Mouse (Mus musculus): ENCODE measurements around the gene Grk6. TPM values are rescaled to one million over a fixed set of nuclear protein-coding genes. Genes with fewer than 3 reads are reported as not detected.
A peak's percentile ranks its signal among the peaks of the same experiment; 100 is the strongest.
"Not testable (repeated sequence)": the region's sequence is repeated elsewhere in the genome, so short reads cannot be mapped to it uniquely, and the experiment has no call there.

Grk6 gene
- total and polyA plus RNA-seq, 2 experiments from 2014 or later: 10.7 to 27.2 TPM

DNA sequence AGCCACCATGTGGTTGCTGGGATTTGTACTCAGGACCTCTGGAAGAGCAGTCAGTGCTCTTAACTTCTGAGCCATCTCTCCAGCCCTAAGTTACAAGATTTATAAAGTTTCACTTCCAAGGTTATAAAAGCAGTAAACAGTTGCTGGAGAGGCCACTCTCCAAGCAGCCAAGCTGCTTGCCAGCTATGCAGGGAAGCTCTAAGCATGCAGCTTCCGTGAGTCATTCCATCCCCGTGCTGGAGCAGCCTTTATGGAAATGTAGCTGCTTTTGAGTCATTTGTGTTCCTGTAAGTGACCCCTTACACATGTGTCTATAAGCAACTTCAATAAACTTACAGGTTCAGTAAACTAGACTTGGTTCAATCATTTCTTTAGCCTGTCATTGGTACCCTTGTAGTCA lies 14.3 kb upstream of the Grk6 start:
- no peak overlapping the region for H3K4me2 ChIP-seq (ENCODE audit: low read depth, low read length)
- no peaks in the 10 kb centered on the region for H3K36me3 ChIP-seq (replicated peaks; ENCODE audit: control insufficient read depth, insufficient read depth, low read length)
- H3K9ac ChIP-seq (replicated peaks; ENCODE audit: low read depth, low read length): no peak overlapping the region
- H3K4me3 ChIP-seq (ENCODE audit: low read depth, low read length): no peak overlapping the region
- H3K9me3 ChIP-seq (replicated peaks; ENCODE audit: control insufficient read depth, low read length): no peaks in the 10 kb centered on the region
- H3K27ac ChIP-seq (ENCODE audit: low read depth): no peak overlapping the region
- WGBS: 64% methylated on average over 2 of the region's 2 CpGs
- H3K4me1 ChIP-seq (ENCODE audit: control insufficient read depth, insufficient read depth): no peaks in the 10 kb centered on the region
- DNase-seq (ENCODE audit: low spot score): no peak
- TF ChIP-seq CTCF (IDR thresholded peaks at IDR 0.05; ENCODE audit: low read depth) (no peak), EP300 (IDR thresholded peaks at IDR 0.05; ENCODE audit: low read depth) (no peak)
- H3K27me3 ChIP-seq (ENCODE audit: control insufficient read depth, insufficient read depth, low read length): peaks cover 10% of the 10 kb centered on the region
- ATAC-seq (ENCODE audit: insufficient read depth, low read depth): no peak

DNA sequence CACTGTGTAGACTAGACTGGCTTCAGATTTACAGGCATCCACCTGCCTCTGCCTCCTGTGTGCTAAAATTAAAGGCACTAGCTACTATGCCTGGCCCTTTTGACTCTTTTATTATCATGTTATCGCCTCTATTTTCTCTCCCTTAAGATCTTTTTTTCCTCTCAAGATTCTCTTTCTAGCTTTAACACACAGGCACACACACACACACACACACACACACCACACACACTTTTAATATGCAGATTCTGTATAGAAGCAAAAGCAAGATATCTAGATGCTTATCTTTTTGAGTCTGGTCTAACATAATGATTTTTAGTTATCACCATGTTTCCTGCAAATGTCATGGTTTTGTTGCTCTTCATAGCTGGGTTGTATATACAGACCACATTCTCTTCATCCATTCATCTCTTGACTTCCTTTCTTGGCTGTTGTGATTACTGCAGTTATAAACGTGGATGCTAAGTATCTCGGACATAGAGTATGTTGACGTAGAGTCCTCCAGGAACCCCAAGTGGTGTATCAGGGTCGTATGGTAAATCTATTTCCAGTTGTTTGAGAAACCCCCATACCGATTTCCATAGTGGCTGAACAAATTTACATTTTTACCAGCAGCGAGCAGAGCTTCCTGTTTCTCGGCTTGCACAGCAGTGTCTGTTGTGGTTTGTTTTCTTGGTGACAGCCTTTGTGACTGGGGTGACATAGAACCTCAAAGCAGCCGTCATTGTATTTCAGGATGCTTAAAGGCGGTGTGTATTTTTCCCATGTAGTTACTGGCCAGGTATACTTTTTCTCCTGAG lies 12.8 kb upstream of the Grk6 start:
- peaks cover 4% of the 10 kb centered on the region; the same call in 1 of the 2 replicates for H3K27me3 ChIP-seq (ENCODE audit: control insufficient read depth, insufficient read depth, low read length)
- no peak overlapping the region for H3K4me3 ChIP-seq (ENCODE audit: low read depth, low read length)
- TF ChIP-seq EP300 (IDR thresholded peaks at IDR 0.05; ENCODE audit: low read depth) (no peak), CTCF (IDR thresholded peaks at IDR 0.05; ENCODE audit: low read depth) (no peak)
- 55% methylated on average over 10 of the region's 10 CpGs for WGBS
- H3K36me3 ChIP-seq (replicated peaks; ENCODE audit: control insufficient read depth, insufficient read depth, low read length): no peaks in the 10 kb centered on the region
- H3K9me3 ChIP-seq (replicated peaks; ENCODE audit: control insufficient read depth, low read length): no peaks in the 10 kb centered on the region
- H3K27ac ChIP-seq (ENCODE audit: low read depth): no peak overlapping the region
- H3K9ac ChIP-seq (replicated peaks; ENCODE audit: low read depth, low read length): no peak overlapping the region
- no peaks in the 10 kb centered on the region for H3K4me1 ChIP-seq (ENCODE audit: control insufficient read depth, insufficient read depth)
- DNase-seq (ENCODE audit: low spot score) (no peak), ATAC-seq (ENCODE audit: insufficient read depth, low read depth) (no peak)
- H3K4me2 ChIP-seq (ENCODE audit: low read depth, low read length): no peak overlapping the region; the same call in 1 of the 2 replicates

- not testable (repeated sequence) for H3K36me3 ChIP-seq (replicated peaks; ENCODE audit: control insufficient read depth, insufficient read depth, low read length); H3K9ac ChIP-seq (replicated peaks; ENCODE audit: low read depth, low read length); H3K9me3 ChIP-seq (replicated peaks; ENCODE audit: control insufficient read depth, low read length); H3K27ac ChIP-seq (ENCODE audit: low read depth); H3K4me2 ChIP-seq (ENCODE audit: low read depth, low read length); DNase-seq (ENCODE audit: low spot score); H3K4me3 ChIP-seq (ENCODE audit: low read depth, low read length); H3K4me1 ChIP-seq (ENCODE audit: control insufficient read depth, insufficient read depth); ATAC-seq (ENCODE audit: insufficient read depth, low read depth); H3K27me3 ChIP-seq (ENCODE audit: control insufficient read depth, insufficient read depth, low read length)
- 73% methylated on average over 15 of the region's 15 CpGs for WGBS
Measured at GRCm38 (mm10) chr13:55437111-55437629, 7.7 kb upstream of the Grk6 start.

- TF ChIP-seq EP300 (IDR thresholded peaks at IDR 0.05; ENCODE audit: low read depth): no peak
- no peak for TF ChIP-seq CTCF (IDR thresholded peaks at IDR 0.05; ENCODE audit: low read depth)
- peak overlapping the region; percentile 74 for H3K4me3 ChIP-seq (ENCODE audit: low read depth, low read length)
- DNase-seq (ENCODE audit: low spot score) (no peak), ATAC-seq (ENCODE audit: insufficient read depth, low read depth) (no peak)
- peaks cover 25% of the 10 kb centered on the region for H3K4me1 ChIP-seq (ENCODE audit: control insufficient read depth, insufficient read depth)
- H3K9ac ChIP-seq (replicated peaks; ENCODE audit: low read depth, low read length): peak overlapping the region; percentile 13; the same call in 1 of the 2 replicates
- H3K4me2 ChIP-seq (ENCODE audit: low read depth, low read length): peak overlapping the region; percentile 62
- no peaks in the 10 kb centered on the region for H3K27me3 ChIP-seq (ENCODE audit: control insufficient read depth, insufficient read depth, low read length)
- H3K9me3 ChIP-seq (replicated peaks; ENCODE audit: control insufficient read depth, low read length): no peaks in the 10 kb centered on the region
- no peaks in the 10 kb centered on the region for H3K36me3 ChIP-seq (replicated peaks; ENCODE audit: control insufficient read depth, insufficient read depth, low read length)
- WGBS: 40% methylated on average over 9 of the region's 9 CpGs
- H3K27ac ChIP-seq (ENCODE audit: low read depth): peak overlapping the region; percentile 89
Measured at GRCm38 (mm10) chr13:55443799-55444285, 1.0 kb upstream of the Grk6 start.

- Histone ChIP-seq H3K27me3 (ENCODE audit: control insufficient read depth, insufficient read depth, low read length) (no peaks in the 10 kb centered on the region), H3K36me3 (replicated peaks; ENCODE audit: control insufficient read depth, insufficient read depth, low read length) (no peaks in the 10 kb centered on the region), H3K4me1 (ENCODE audit: control insufficient read depth, insufficient read depth) (peaks cover 31% of the 10 kb centered on the region), H3K27ac (ENCODE audit: low read depth) (peak overlapping the region; percentile 89), H3K4me2 (ENCODE audit: low read depth, low read length) (peak overlapping the region; percentile 62), H3K9ac (replicated peaks; ENCODE audit: low read depth, low read length) (peak overlapping the region; percentile 13), H3K4me3 (ENCODE audit: low read depth, low read length) (peak overlapping the region; percentile 74), H3K9me3 (replicated peaks; ENCODE audit: control insufficient read depth, low read length) (no peaks in the 10 kb centered on the region)
- peak; percentile 57 for ATAC-seq (ENCODE audit: insufficient read depth, low read depth)
- WGBS: under 1% methylated on average over 33 of the region's 33 CpGs
- no peak for DNase-seq (ENCODE audit: low spot score)
- TF ChIP-seq EP300 (IDR thresholded peaks at IDR 0.05; ENCODE audit: low read depth) (peak; percentile 32; the same call in 1 of the 2 replicates), CTCF (IDR thresholded peaks at IDR 0.05; ENCODE audit: low read depth) (no peak)
Measured at GRCm38 (mm10) chr13:55444286-55444936, 461 bp upstream of the Grk6 start.

All from heart, postnatal 0 days (tissue).